Mouse (Mus musculus) cerebellum, adult 2 months (tissue): ENCODE data around the gene Dennd2a.

Experiments used
- CTCF ChIP-seq: fragments of 200-500 bp; IDR thresholded peaks from 2 replicates; pipeline ENCODE4 v1.5.1; 2011; ENCODE audit warnings: low read depth, mild to moderate bottlenecking, control low read depth, low read length, moderate library complexity, borderline replicate concordance; ENCODE audit not compliant: insufficient read depth
- POLR2A ChIP-seq: fragments of 200-500 bp; IDR thresholded peaks from 2 replicates; pipeline ENCODE4 v1.6.1; 2011; ENCODE audit warnings: low read length, control low read depth, borderline replicate concordance; ENCODE audit not compliant: insufficient read depth

GRCm38 (mm10) chr6:39491203-39491602, 66.5 kb downstream of the Dennd2a start:
- no peak for TF ChIP-seq POLR2A
- no peak for TF ChIP-seq CTCF
